Mouse (Mus musculus): ENCODE measurements around the gene Zfp688.
A peak's percentile ranks its signal among the peaks of the same experiment; 100 is the strongest.
"Not testable (repeated sequence)": the region's sequence is repeated elsewhere in the genome, so short reads cannot be mapped to it uniquely, and the experiment has no call there.

The Zfp688 gene

GRCm38 (mm10) chr7:127421388-127422191, at the start of gene Zfp688:
Gene Zfp688, minus strand, starts transcription at chr7:127422068.
- DNase-seq (ENCODE audit: low spot score in 2 of 2): peak; percentile 96 to 98

- peak; percentile 57 to 84 for DNase-seq (ENCODE audit: low spot score in 2 of 2)
Measured at GRCm38 (mm10) chr7:127471646-127472010, 49.8 kb upstream of the Zfp688 start.

- peak; percentile 88 to 90 for DNase-seq (ENCODE audit: low spot score in 2 of 2)
Measured at GRCm38 (mm10) chr7:127470743-127471645, 49.1 kb upstream of the Zfp688 start.

DNA sequence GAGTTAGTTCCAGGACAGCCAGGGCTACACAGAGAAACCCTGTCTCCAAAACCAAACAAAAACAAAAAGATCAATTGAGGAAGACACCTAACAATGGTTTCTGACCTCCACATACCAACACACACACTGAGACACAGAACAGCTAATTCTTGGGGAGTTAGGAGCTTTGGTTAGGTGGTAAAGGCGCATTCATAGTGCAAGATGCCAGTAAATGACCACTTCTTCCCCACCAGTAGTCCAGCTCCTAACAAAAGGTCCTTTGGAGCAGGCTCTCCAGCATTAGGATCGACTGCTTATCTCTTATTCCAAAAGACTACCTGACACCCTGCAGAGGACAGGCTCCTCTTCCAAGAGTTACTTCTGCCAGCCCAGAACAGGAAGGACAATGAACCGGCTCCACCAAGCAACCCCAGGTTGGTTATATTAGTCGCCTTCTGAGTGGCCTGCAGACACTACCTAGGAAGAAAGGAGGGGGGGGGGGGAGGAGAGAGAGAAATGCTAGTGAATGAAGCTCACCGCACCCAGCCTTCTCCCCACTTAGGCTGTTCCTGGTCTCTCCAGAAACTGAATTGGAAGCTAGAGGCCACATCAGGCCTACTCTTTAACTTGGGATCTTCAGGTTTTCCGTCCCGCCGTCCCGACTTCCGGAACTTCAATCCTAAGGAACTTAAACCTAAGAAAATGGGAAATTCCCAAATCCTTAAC, 48.3 kb upstream of the Zfp688 start:
- no peak for DNase-seq (ENCODE audit: low spot score in 2 of 2)

- no peak for DNase-seq (ENCODE audit: low spot score in 2 of 2)
Measured at GRCm38 (mm10) chr7:127466606-127467005, 44.7 kb upstream of the Zfp688 start.

GRCm38 (mm10) chr7:127465670-127466069, 43.8 kb upstream of the Zfp688 start:
- not testable (repeated sequence) for DNase-seq (ENCODE audit: low spot score in 2 of 2)

DNA sequence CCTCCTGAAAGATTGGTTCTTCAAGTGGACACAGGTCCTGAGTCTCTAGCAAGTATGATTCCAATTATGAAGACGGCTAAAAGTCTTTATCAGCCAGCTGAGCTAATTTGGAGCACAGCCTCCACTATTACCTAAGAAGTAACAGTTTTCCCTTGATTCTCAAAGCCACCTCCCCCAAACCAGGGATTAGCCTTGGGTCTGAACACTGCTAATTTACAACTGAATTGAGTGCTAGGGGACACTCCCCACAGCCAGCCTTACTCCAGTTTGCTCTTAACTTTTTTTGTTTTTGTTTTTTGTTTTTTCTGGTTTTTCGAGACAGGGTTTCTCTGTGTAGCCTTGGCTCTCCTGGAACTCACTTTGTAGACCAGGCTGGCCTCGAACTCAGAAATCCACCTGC, 43.3 kb upstream of the Zfp688 start:
- no peak for DNase-seq (ENCODE audit: low spot score in 2 of 2)

GRCm38 (mm10) chr7:127459311-127459710, 37.4 kb upstream of the Zfp688 start, which contains the start of gene Prr14:
Gene Prr14, plus strand, starts transcription at chr7:127459611.
- not testable (repeated sequence) for DNase-seq (ENCODE audit: low spot score in 2 of 2)

- DNase-seq (ENCODE audit: low spot score in 2 of 2): not testable (repeated sequence)
Measured at GRCm38 (mm10) chr7:127458371-127459122, 36.7 kb upstream of the Zfp688 start.

- DNase-seq (ENCODE audit: low spot score in 2 of 2): no peak
Measured at GRCm38 (mm10) chr7:127454905-127455304, 33.0 kb upstream of the Zfp688 start.

GRCm38 (mm10) chr7:127453056-127453455, 31.2 kb upstream of the Zfp688 start:
- DNase-seq (ENCODE audit: low spot score in 2 of 2): no peak

GRCm38 (mm10) chr7:127449966-127450365, 28.1 kb upstream of the Zfp688 start:
- no peak for DNase-seq (ENCODE audit: low spot score in 2 of 2)

- peak; percentile 89 to 90 for DNase-seq (ENCODE audit: low spot score in 2 of 2)
Measured at GRCm38 (mm10) chr7:127448521-127449300, 26.8 kb upstream of the Zfp688 start, which contains the start of gene Zfp689. Gene Zfp689, minus strand, starts transcription at chr7:127449158.

DNA sequence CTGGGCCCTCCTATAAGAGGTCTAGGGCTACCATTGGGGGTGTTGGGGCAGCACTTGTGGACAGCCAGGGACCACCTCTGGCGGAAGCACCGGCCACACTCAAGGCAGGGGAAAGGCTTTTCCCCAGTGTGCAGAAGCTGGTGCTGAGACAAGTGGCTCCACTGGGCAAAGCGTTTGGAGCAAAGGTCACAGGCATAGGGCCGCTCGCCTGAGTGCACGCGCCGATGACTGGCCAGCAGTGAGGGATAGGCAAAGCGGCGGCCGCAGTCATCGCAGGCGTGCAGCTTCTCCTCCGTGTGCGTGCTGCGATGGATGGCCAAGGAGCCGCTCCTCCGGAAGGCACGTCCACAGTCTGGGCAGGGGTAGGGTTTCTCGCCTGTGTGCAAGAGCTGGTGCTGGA, 22.1 kb upstream of the Zfp688 start:
- no peak for DNase-seq (ENCODE audit: low spot score in 2 of 2)

- peak; percentile 46 to 74 for DNase-seq (ENCODE audit: low spot score in 2 of 2)
Measured at GRCm38 (mm10) chr7:127437724-127438123, 15.9 kb upstream of the Zfp688 start.

DNA sequence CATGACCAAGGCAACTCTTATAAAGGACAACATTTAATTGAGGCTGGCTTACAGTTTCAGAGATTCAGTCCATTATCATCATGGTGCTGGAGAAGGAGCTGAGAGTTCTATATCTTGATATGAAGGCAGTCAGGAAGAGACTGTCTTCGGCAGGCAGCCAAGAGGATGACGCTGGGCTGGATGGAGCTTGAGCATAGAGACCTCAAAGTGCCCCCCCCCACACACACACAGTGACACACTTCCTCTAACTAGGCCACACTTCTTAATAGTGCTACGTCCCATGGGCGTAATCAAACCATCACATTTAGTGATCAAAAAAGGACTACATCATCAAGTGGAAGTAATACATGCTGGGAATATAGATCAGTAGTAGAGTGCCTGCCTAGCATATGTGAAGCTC, 13.3 kb upstream of the Zfp688 start:
- no peak for DNase-seq (ENCODE audit: low spot score in 2 of 2)

DNA sequence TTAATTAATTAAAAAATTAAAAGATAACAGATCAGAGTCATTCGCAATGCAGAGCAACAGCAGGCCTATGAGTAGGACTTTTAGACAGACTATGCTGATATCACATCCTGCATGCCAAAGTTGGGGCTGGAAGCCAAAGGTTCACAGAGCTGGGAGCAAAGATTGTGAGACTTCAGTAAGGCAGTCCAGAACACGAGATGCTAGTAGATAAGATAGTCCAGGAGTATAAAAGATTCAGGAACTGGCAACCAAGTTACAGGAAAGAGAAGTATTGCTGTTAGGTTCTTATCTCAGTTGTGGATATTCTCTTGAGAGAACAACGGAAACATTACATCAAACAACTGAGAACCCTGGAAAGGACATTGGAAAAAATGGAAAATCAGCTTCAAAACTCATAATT, 4.5 kb upstream of the Zfp688 start:
- DNase-seq (ENCODE audit: low spot score in 2 of 2): no peak

DNA sequence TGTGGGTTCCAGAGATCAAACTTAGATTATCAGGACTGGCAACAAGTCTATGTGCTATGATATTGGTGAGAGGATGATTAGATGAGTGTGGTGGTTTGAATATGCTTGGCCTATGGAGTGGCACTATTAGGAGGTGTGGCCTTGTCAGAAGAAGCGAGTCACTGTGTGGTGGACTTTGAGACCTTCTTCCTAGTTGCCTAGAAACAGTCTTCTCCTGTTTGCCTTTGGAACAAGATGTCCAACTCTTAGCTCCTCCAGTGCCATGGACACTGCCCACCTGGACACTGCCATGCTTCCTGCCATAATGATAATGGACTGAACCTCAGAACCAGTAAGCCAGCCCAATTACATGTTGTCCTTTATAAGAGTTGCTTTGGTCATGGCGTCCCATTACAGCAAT, 4.0 kb upstream of the Zfp688 start:
- no peak for DNase-seq (ENCODE audit: low spot score in 2 of 2)

DNA sequence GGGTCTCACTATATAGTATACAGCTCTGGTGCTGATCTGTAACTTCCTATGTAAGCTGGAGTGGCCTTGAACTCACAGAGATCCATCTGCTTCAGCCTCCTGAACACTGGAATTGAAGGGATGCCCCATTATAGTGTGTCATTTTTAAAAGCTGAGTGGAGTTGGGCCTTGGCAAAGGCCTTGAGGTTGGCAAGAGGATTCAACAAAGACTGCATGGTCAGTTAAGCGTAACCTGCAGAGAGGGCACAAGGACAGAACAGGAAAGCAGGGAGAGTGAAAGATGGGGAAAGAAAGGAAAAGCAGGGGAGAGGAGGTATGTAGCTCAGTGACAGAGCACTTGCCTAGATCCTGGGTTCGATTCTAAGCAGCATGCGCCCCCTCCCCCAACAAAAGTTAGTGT, 3.4 kb upstream of the Zfp688 start:
- no peak for DNase-seq (ENCODE audit: low spot score in 2 of 2)

GRCm38 (mm10) chr7:127422247-127422646, 379 bp upstream of the Zfp688 start:
- peak; percentile 46 to 71 for DNase-seq (ENCODE audit: low spot score in 2 of 2)

Measured in spleen, postnatal 4 days (tissue).